Mouse (Mus musculus) MEL-GATA-1-ER (cell line): ENCODE measurements around the gene Cog1.
A peak's percentile ranks its signal among the peaks of the same experiment; 100 is the strongest.
"Not testable (repeated sequence)": the region's sequence is repeated elsewhere in the genome, so short reads cannot be mapped to it uniquely, and the experiment has no call there.

ENCODE experiments used
- DNase-seq: peaks from one replicate; pipeline ENCODE4 v3.0.0-alpha.2; 2012; ENCODE audit warnings: low read depth; ENCODE audit errors: extremely low read depth

The Cog1 gene

DNA sequence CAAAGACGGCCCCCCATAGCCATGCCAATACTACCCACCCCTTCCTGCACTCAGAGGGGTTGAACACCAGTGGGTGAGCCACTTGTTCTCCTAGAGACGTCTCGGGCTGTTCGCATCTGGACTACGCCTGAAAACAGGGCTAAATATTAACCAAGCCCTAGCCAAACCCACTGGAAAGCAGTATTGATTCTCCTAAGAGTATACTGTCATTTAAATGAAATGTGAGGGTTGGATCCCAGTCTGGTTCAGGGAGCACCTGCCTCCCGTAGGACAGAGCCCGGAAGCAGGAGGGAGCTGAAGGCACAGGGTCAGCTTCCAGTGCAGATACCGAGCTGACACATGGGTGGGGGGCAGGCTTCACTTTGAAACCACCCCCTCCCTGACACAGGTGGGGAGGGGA, 17.1 kb upstream of the Cog1 start:
- DNase-seq: no peak

DNA sequence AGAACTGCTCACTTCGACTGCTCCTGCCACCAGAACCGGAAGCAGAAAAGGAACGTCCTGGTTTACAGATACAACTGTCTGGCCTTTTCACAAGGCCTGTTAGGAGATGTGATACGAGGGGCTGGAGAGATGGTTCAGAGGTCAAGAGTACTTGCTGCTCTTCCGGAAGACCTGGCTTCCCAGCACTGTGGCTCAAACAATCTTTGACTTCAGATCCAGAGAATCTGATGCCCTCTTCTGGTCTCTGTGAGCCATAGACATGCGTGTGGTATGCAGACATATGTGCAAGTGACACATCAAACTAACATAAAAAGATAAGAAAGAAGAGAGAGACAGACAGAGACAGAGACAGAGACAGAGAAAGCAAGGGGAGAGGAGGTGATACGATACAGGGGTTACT, 16.7 kb upstream of the Cog1 start:
- no peak for DNase-seq

DNA sequence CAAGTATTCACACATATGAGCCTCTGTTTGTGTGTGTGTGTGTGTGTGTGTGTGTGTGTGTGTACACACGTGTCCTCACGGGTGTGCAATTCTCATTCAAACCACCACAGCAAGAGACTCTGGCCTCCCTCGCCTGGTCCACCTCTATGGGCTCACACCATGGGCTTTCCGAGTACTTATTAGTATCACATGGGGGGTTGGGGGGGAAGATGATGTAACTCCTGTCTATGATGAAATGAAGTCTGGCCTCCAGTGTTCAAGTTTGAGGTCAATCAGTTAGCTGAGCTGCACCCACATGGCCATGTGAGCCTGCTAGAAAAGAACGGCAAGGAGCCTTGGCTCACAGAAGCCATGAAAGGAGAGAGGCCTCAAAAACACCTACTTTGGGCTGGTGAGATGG, 15.6 kb upstream of the Cog1 start:
- DNase-seq: no peak

DNA sequence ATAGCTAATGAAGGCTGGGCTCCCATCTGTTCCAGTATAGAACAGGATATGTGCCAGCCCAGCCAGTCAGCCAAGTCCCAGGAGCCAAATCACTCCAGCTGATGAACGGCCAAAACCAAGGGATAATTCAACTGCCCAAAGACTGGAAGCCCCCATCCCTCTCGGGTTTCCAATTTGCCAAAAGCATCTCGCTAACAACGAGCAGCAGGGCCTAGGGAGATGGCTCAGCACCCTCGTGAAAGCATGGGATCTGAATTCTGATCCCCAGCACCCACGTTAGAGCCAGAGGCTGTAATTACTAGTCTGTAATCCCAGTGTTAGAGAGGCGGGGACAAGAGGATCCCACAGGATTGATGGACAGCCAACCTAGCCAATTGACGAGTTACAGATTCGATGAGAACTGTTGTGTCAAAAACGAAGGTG, 14.3 kb upstream of the Cog1 start:
- no peak for DNase-seq

DNA sequence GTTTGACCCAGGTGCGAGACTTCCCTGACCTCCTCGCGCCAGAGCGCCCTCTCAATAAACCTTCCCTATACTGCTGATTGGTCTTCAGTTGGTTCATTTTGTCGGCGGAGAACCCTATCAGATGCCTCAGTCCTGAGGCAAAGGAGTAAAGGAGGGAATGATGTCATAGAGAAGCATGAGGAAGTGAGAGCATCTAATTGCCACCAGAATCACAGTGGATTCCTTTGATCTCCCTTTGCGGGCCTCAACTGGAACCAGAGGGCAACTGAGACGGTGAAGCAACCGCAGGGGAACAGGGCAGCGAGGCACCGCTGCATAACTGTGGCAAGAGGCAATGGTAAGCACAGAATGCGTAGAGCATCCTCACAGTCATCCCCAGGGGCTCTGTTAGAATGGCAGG, 10.3 kb upstream of the Cog1 start:
- no peak for DNase-seq

DNA sequence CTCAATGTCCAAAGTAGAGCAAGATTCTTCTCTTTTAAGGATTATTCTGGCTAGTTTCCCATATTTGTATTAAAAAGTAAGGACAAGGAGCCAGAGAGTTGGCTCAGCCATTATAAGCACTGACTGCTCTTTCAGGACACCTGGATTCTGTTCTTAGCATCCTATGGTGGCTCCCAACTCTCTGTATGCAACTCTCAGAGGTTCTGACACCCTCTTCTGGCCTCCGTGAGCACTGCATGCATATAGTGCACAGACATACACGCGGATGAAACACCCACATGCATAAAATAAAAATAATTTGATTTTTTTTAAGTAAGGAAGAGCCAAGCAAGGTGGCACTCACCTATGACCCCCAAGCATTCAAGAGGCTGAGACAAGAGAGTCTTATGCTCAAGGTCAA, 3.8 kb upstream of the Cog1 start:
- DNase-seq: no peak

DNA sequence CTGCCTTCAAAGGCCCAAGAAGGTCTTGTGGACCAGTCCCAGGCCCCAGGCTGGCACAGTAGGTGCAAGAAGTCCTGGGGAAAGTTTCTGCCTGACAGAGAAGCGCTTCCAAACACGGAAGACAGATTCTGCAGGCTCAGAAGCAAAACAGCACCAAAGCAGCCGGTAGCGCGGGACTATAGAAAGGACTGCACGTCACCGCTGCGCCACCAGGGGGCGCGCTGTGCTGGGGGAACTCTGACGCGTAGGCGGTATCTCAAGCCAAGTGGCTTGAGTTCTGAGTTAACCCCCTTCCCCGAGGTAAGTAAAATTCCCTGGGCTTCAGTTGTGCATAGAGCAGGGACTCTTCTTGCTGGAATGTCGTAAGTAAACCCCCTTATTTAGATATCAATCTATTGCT, 817 bp upstream of the Cog1 start:
- peak; percentile 63 for DNase-seq

DNA sequence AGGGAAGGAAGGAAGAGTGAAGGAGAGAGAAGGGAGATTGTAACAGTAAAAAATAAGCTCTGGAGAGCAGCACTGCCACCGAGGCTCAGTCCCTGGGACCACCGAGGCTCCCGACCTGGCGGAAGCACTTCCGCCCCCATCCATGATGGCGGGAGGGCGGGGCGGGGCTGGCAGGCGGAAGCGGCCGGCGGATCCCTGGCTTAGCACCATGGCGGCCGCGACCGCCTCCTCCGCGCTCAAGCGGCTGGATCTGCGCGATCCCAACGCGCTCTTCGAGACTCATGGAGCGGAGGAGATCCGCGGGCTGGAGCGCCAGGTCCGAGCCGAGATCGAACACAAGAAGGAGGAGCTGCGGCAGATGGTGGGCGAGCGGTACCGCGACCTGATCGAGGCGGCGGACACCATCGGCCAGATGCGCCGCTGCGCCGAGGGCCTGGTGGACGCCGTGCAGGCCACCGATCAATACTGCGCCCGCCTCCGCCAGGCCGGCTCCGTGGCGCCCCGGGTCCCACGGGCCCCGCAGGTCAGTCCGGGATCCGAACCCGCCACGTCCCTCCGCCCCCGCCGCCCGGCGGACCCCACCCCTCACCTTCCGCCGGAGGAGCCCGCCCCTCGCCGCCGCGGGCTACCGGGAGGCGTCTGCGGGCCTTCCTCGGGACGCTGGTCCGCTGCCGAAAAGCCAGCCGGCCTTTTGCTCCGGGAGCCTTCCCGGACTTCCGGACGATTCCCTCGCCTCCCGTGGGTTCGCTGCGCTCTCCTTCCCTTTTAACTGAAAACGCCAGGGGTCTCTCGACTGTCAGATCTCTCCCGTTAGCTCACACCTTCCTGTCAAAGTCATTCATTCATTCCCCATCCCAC, 613 bp downstream of the Cog1 start, which contains the start of gene Slc39a11:
TSS of gene Slc39a11 (minus strand) at position 727 of the 858 bp plus-strand sequence.
- DNase-seq: peak; percentile 31

DNA sequence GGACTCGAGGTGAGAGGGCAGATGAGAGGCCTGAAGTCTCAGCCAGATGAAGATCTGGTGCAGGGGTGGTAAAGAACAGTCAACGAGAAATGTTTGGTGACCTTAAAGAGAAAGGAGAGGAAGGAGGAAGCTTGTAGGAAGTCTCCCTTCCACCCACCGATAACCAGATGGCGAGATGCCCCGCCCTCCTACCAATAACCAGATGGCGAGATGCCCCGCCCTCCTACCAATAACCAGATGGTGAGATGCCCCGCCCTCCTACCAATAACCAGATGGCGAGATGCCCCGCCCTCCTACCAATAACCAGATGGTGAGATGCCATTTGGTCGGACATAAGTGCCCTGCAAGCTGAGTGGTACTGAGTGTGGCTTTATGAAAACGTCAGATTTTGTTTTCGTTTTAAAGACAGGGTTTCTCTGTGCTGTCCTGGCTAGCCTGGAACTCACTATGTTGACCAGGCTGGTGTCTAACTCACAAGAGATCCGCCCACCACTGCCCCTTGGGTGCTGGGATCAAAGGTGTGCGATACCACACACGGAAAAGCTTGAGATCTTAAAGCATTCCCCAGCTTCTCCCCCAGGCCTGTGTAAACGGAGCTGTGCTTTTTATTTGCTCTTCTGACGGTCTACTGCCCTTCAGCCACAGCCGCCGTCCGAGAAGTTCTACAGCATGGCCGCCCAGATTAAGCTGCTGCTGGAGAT, 2.4 kb downstream of the Cog1 start:
- no peak for DNase-seq

DNA sequence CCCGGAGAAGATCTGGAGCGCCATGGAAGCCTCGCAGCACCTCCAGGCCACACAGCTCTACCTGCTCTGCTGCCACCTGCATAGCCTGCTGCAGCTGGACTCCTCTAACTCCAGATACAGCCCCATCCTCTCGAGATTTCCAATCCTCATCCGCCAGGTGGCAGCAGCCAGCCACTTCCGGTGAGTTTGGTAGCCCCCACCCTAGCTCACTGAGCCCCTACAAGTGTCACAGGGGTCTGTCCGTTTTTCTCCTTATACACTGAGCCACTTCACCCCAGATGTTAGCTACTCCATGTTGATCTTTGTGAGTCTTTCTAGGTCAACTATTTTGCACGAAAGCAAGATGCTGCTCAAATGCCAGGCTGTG, 2.9 kb downstream of the Cog1 start:
- DNase-seq: no peak

DNA sequence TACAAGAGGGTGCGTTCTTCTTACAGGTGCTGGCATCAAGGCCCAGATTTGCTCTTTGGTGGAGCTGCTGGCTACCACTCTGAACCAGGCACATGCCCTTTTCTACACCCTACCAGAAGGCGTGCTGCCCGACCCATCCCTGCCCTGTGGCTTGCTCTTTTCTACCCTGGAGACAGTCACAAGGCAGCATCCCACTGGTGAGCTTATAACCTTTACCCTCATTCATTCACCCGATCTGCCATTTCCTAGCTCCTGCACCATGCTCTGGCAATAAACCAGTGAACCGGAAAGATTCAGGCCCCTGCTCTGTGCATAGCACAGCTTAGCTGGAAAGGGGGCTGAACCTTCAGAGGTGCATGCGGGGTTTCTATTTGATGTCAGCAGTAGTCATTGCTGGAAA, 3.5 kb downstream of the Cog1 start:
- no peak for DNase-seq

DNA sequence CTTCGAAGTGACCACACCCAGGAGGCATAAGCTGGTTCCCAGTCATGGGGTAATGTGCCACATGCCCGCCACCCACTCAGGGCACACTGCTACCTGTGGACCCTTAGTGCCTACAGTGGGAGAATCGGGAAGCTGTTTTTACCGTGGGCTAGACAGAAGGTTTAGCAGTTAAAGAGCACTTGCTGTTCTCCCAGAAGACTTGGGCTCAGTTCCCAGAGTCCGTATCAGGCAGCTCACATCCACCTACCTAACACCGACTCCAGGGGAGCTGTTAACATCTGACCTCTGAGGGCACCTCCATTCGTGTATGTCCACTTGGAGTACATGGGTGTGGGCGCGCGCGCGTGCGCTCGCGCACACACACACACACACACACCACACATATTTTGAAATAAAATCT, 5.1 kb downstream of the Cog1 start:
- no peak for DNase-seq

DNA sequence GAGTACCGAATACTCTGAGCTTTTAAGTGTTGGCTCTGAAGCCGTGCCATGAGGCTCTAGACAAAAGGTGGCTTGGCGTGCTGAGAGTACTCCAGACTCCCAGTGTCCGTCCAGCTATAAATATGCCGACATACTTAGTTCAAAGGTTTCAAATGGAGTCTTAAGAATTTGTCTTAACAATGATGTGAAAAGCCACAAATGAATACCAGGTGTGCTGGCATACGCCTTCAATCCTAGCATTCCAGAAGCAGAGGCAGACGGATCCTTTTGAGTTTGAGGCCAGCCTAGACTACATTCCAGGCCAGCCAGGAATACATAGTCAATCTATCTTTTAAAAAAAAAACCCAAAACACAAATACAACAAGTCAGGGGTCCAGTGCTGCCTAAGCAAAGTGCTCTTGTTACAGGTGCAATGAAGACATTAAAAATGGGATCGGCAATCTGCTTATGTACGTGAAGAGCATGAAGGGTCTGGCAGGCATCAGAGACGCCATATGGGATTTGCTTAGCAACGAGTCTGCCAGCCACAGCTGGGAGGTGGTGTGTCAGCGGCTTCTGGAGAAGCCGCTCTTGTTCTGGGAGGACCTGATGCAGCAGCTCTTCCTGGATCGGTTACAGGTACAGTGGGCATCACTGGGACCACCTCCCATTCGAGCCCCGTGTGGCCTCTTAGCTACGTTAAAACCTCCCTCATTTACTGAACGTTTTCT, 5.7 kb downstream of the Cog1 start:
- DNase-seq: no peak

DNA sequence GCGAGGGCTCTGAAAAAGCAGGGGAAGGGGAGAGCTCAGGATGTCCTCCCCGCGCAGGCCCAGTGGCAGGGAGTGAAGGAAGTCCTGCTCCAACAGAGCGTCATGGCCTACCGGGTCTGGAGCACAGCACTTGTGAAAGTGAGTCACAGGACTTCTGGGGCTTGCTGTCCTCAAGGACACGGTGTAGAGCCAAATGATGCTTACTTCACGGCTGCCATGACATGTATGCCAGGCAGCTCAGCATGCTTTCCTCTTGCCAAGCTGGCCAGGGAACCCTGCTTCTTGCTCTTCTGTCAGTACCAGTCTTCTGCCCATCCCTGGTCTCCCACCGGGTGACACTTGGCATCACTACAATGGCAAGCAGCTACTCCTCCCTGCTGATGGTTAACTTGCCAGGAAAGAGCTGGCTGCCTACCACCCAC, 7.6 kb downstream of the Cog1 start:
- no peak for DNase-seq

DNA sequence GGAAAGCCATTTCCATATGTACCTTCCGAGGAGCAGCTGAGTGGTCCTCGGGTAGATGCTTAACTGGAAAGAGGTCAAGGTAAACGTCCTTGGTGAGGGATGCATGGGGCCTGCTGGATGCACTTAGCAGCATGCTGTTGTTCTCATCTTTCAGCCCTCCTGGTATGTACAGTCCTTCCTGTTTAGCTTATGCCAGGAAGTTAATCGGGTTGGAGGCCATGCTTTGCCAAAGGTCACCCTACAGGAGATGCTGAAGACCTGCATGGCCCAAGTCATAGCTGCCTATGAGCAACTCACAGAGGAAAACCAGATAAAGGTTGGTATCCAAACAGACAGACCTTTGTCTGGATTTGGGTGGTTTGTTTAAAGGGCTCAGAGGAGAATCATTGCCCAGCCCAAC, 8.3 kb downstream of the Cog1 start:
- DNase-seq: no peak

DNA sequence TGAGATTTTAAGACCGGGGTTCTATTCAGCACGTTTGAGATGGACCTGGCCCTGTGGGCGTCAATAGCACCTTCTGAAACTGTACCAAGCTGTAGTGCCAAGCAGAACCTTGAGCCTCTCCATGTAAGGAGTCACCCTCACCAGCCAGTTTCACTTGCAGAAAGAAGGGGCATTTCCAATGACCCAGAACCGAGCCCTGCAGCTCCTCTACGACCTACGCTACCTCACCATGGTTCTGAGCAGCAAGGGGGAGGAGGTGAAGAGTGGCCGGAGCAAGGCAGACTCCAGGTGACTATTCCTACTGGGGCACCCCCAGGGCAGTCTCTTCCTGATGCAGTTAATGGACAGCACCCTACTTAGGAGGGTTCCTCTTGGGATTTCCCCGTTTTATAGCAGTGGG, 9.3 kb downstream of the Cog1 start:
- no peak for DNase-seq

DNA sequence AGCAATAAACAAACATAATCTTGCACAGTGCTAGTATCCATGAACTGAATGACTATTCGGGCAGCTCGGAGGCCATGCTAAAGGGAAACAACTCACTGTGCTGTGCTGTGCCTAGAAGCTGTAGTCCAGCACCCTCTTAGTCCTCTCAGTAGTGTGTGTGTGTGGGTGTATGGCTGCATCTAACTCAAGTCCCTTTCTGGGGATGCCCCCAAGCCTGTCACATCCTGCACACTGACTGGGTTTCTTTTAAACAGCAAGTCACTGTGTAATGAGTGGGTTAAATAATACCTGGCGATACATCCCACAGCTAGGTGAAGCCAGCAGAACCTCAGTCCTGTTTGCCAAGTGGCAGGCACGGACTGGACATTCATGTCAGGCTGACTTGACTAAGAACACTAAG, 9.8 kb downstream of the Cog1 start:
- no peak for DNase-seq

DNA sequence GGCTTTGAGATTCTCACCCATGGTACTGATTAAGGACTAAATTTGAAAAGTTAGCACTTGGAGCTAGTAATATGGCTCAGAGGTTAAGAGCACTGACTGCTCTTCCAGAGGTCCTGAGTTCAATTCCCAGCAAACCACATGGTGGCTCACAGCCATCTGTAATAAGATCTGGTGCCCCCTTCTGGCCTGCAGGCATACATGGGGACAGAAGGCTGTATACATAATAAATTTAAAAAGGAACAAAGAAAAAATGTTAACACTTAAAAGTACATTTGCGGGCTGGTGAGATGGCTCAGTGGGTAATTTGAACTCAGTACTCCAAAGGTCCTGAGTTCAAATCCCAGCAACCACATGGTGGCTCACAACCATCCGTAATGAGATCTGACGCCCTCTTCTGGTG, 11.2 kb downstream of the Cog1 start:
- DNase-seq: not testable (repeated sequence)

DNA sequence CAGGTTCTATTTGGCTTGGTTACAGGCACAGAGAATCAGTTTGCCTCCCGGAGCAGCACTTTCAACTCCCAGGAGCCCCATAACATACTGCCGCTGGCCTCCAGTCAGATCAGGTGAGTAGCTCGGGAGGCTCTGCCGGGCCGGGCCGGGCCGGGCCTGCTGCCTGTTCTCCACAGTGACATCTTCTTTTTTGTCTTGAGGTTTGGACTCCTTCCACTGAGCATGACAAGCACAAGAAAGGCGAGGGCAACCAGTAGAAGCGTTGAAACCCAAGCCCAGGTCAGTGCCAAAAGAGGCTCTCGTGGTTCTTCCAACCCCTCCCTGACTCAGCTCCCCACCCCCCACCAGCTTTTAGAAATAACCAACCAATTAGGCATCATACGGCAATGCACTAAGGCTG, 12.0 kb downstream of the Cog1 start:
- DNase-seq: no peak

DNA sequence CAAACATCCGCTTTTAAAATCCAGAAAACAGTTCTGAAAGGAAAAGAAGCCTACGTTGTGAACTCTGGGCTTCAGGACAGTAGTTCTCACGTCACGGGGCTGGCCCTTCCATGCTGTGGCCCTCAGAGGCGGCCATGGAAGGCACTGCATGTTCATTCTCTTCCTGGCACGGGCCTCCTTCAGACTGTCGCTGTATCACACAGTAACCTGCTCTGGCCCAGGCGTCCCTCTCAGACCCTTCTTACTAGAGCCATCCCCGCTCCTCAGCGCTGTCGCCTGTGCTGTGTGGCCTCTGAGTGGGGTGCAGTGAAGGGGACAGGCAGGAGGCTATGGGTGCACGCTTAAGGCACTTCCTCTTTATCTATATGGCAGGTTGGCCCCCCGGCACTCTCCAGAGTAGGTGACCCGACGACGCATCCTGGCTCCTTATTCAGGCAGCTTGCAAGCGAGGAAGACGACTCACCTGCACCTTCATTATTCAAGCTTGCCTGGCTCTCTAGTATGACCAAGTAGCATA, 12.9 kb downstream of the Cog1 start:
- DNase-seq: no peak

DNA sequence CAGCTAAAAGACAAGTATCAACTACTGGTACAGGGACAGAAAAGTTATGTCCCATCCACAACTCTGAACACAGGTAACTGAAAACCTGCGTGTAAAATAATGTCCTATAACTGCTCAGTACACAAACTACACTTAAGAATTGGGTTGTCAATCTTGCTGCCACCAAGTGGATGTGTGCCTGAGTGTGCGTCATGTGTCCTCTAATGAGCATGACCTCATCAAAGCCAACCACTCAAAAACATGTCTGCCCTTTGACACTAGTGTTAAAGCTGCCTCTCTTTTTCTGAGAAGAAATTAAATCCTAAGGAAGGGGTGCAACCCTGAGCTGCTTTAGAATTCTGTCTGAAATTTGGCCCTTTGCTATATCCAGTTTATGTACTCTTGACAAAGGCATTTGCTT, 15.3 kb downstream of the Cog1 start:
- DNase-seq: no peak

DNA sequence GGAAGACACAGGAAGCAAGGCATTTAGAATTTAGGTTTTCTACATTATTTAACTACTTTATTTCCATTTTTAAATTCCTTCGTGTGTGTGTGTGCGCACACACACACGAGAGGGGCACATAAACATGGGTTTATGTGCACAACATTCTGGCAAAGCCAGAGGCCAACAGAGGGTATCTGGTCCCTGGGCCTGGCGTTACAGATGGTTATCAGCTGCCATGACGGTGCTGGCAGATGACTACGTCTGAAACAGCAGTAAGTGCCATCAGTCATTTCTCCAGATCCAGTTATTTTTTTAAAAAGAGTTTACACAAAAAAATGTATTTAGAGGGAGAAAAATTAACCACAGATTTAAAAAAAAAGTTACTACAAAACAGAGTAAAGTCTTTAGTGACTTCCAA, 17.2 kb downstream of the Cog1 start:
- no peak for DNase-seq
